Mouse (Mus musculus): ENCODE data around the gene Pigs. TPM values are rescaled to one million over a fixed set of nuclear protein-coding genes. Genes with fewer than 3 reads are reported as not detected.

The Pigs gene
- polyA plus RNA-seq, 2 experiments: 19.6 to 23.5 TPM

GRCm38 (mm10) chr11:78347908-78348307, 19.7 kb downstream of the Pigs start:
- TF ChIP-seq CTCF (IDR thresholded peaks at IDR 0.05; ENCODE audit: low read depth): no peak
- no peak for TF ChIP-seq EP300 (IDR thresholded peaks at IDR 0.05; ENCODE audit: low read depth)
- no peak for ATAC-seq (ENCODE audit: insufficient read depth)
- no peak for DNase-seq (ENCODE audit: low read depth in 3 of 3, low spot score in 3 of 3)
- no peak overlapping the region for H3K4me3 ChIP-seq (ENCODE audit: insufficient read depth in 1 of 2, low read depth in 2 of 2, low read length in 2 of 2)
- no peaks in the 10 kb centered on the region for H3K27me3 ChIP-seq (ENCODE audit: control insufficient read depth, insufficient read depth, low read length)
- peaks cover 27 to 38% of the 10 kb centered on the region in 2 experiments for H3K4me1 ChIP-seq (replicated peaks; ENCODE audit: control insufficient read depth in 2 of 2, insufficient read depth in 2 of 2, low read length in 1 of 2)
- H3K4me2 ChIP-seq (ENCODE audit: low read depth): no peak overlapping the region
- H3K36me3 ChIP-seq (replicated peaks; ENCODE audit: control insufficient read depth, insufficient read depth, low read depth): 0 out of 2 replicates have a peak, but pooled peaks cover 2% of the 10 kb centered on the region
- WGBS (ENCODE audit: insufficient replicate concordance): 75% methylated on average over 8 of the region's 9 CpGs
- H3K9me3 ChIP-seq (ENCODE audit: control insufficient read depth, low read length): no peaks in the 10 kb centered on the region
- H3K27ac ChIP-seq: no peak overlapping the region
- no peak overlapping the region for H3K9ac ChIP-seq (replicated peaks)

GRCm38 (mm10) chr11:78348474-78348873, 20.3 kb downstream of the Pigs start:
- Histone ChIP-seq H3K9me3 (ENCODE audit: control insufficient read depth, low read length) (no peaks in the 10 kb centered on the region), H3K27me3 (ENCODE audit: control insufficient read depth, insufficient read depth, low read length) (no peaks in the 10 kb centered on the region), H3K27ac (no peak overlapping the region), H3K4me2 (ENCODE audit: low read depth) (no peak overlapping the region), H3K4me3 (ENCODE audit: insufficient read depth in 1 of 2, low read depth in 2 of 2, low read length in 2 of 2) (no peak overlapping the region), H3K36me3 (replicated peaks; ENCODE audit: control insufficient read depth, insufficient read depth, low read depth) (0 out of 2 replicates have a peak, but pooled peaks cover 2% of the 10 kb centered on the region), H3K9ac (replicated peaks) (no peak overlapping the region), H3K4me1 (replicated peaks; ENCODE audit: control insufficient read depth in 2 of 2, insufficient read depth in 2 of 2, low read length in 1 of 2) (peaks cover 25 to 36% of the 10 kb centered on the region in 2 experiments)
- ATAC-seq (ENCODE audit: insufficient read depth) (no peak), DNase-seq (ENCODE audit: low read depth in 3 of 3, low spot score in 3 of 3) (no peak)
- 69% methylated on average over 7 of the region's 7 CpGs for WGBS (ENCODE audit: insufficient replicate concordance)
- no peak for TF ChIP-seq EP300 (IDR thresholded peaks at IDR 0.05; ENCODE audit: low read depth)
- no peak for TF ChIP-seq CTCF (IDR thresholded peaks at IDR 0.05; ENCODE audit: low read depth)

GRCm38 (mm10) chr11:78349441-78350358, 21.5 kb downstream of the Pigs start:
- WGBS (ENCODE audit: insufficient replicate concordance): 71% methylated on average over 4 of the region's 4 CpGs
- Histone ChIP-seq H3K9me3 (ENCODE audit: control insufficient read depth, low read length) (no peaks in the 10 kb centered on the region), H3K4me2 (ENCODE audit: low read depth) (no peak overlapping the region), H3K9ac (replicated peaks) (no peak overlapping the region), H3K27me3 (ENCODE audit: control insufficient read depth, insufficient read depth, low read length) (no peaks in the 10 kb centered on the region), H3K4me3 (ENCODE audit: insufficient read depth in 1 of 2, low read depth in 2 of 2, low read length in 2 of 2) (no peak overlapping the region), H3K27ac (no peak overlapping the region), H3K36me3 (replicated peaks; ENCODE audit: control insufficient read depth, insufficient read depth, low read depth) (0 out of 2 replicates have a peak, but pooled peaks cover 2% of the 10 kb centered on the region), H3K4me1 (replicated peaks; ENCODE audit: control insufficient read depth in 2 of 2, insufficient read depth in 2 of 2, low read length in 1 of 2) (peaks cover 16 to 27% of the 10 kb centered on the region in 2 experiments)
- no peak for DNase-seq (ENCODE audit: low read depth in 3 of 3, low spot score in 3 of 3)
- TF ChIP-seq EP300 (IDR thresholded peaks at IDR 0.05; ENCODE audit: low read depth): no peak
- no peak for TF ChIP-seq CTCF (IDR thresholded peaks at IDR 0.05; ENCODE audit: low read depth)
- ATAC-seq (ENCODE audit: insufficient read depth): no peak

- H3K4me2 ChIP-seq (ENCODE audit: low read depth): no peak overlapping the region
- WGBS (ENCODE audit: insufficient replicate concordance): 46% methylated on average over 1 of the region's 1 CpGs
- no peak for DNase-seq (ENCODE audit: low read depth in 3 of 3, low spot score in 3 of 3)
Measured at GRCm38 (mm10) chr11:78353081-78353480, 24.9 kb downstream of the Pigs start.

GRCm38 (mm10) chr11:78354905-78355304, 26.7 kb downstream of the Pigs start:
- H3K4me1 ChIP-seq (replicated peaks; ENCODE audit: control insufficient read depth in 2 of 2, insufficient read depth in 2 of 2, low read length in 1 of 2): peaks cover 1 to 4% of the 10 kb centered on the region in 2 experiments; a peak in 1 of 4 replicates
- no peaks in the 10 kb centered on the region for H3K9me3 ChIP-seq (ENCODE audit: control insufficient read depth, low read length)
- no peak overlapping the region for H3K4me3 ChIP-seq (ENCODE audit: insufficient read depth in 1 of 2, low read depth in 2 of 2, low read length in 2 of 2)
- H3K27me3 ChIP-seq (ENCODE audit: control insufficient read depth, insufficient read depth, low read length): no peaks in the 10 kb centered on the region
- ATAC-seq (ENCODE audit: insufficient read depth): no peak
- no peak for DNase-seq (ENCODE audit: low read depth in 3 of 3, low spot score in 3 of 3)
- 50% methylated on average over 6 of the region's 6 CpGs for WGBS (ENCODE audit: insufficient replicate concordance)
- no peak overlapping the region for H3K4me2 ChIP-seq (ENCODE audit: low read depth)
- H3K36me3 ChIP-seq (replicated peaks; ENCODE audit: control insufficient read depth, insufficient read depth, low read depth): no peaks in the 10 kb centered on the region
- no peak overlapping the region for H3K27ac ChIP-seq
- TF ChIP-seq EP300 (IDR thresholded peaks at IDR 0.05; ENCODE audit: low read depth): no peak
- TF ChIP-seq CTCF (IDR thresholded peaks at IDR 0.05; ENCODE audit: low read depth): no peak
- H3K9ac ChIP-seq (replicated peaks): no peak overlapping the region

More at GRCm38 (mm10) chr11:78353081-78353480, 24.9 kb downstream of the Pigs start:
- ATAC-seq (ENCODE audit: insufficient read depth): no peak
- no peak overlapping the region for H3K4me3 ChIP-seq (ENCODE audit: insufficient read depth in 1 of 2, low read depth in 2 of 2, low read length in 2 of 2)
- H3K9ac ChIP-seq (replicated peaks): no peak overlapping the region
- H3K4me1 ChIP-seq (replicated peaks; ENCODE audit: control insufficient read depth in 2 of 2, insufficient read depth in 2 of 2, low read length in 1 of 2): peaks cover 0 to 6% of the 10 kb centered on the region in 2 experiments; a peak in 1 of 4 replicates
- no peaks in the 10 kb centered on the region for H3K27me3 ChIP-seq (ENCODE audit: control insufficient read depth, insufficient read depth, low read length)
- no peaks in the 10 kb centered on the region for H3K9me3 ChIP-seq (ENCODE audit: control insufficient read depth, low read length)
- 0 out of 2 replicates have a peak, but pooled peaks cover 2% of the 10 kb centered on the region for H3K36me3 ChIP-seq (replicated peaks; ENCODE audit: control insufficient read depth, insufficient read depth, low read depth)
- H3K27ac ChIP-seq: no peak overlapping the region
- TF ChIP-seq EP300 (IDR thresholded peaks at IDR 0.05; ENCODE audit: low read depth) (no peak), CTCF (IDR thresholded peaks at IDR 0.05; ENCODE audit: low read depth) (no peak)

Measured in liver, embryonic 14.5 days (tissue).